Mouse (Mus musculus): Measurements from ENCODE around the gene Dpp8. TPM values are rescaled to one million over a fixed set of nuclear protein-coding genes. Genes with fewer than 3 reads are reported as not detected.
A peak's percentile ranks its signal among the peaks of the same experiment; 100 is the strongest.

The Dpp8 gene
- polyA plus RNA-seq, 1 experiment: 77.6 TPM

GRCm38 (mm10) chr9:65109132-65110072, 77.2 kb downstream of the Dpp8 start:
- TF ChIP-seq POLR2A (IDR thresholded peaks at IDR 0.05; ENCODE audit: control insufficient read depth, extremely low read depth, insufficient read depth, low read length, poor library complexity) (no peak), CTCF (IDR thresholded peaks at IDR 0.05; ENCODE audit: borderline replicate concordance, control insufficient read depth, extremely low read depth, insufficient read depth, low read length, poor library complexity) (no peak)
- WGBS: 55% methylated on average over 24 of the region's 24 CpGs
- no peak overlapping the region for H3K27ac ChIP-seq (ENCODE audit: control insufficient read depth, insufficient read depth, low read length)
- H3K27me3 ChIP-seq (ENCODE audit: control insufficient read depth, insufficient read depth, low read length): no peaks in the 10 kb centered on the region; the same call in 1 of the 2 replicates
- H3K4me1 ChIP-seq (replicated peaks; ENCODE audit: control insufficient read depth, insufficient read depth, low read length): no peaks in the 10 kb centered on the region
- no peak overlapping the region for H3K4me3 ChIP-seq (ENCODE audit: control insufficient read depth, insufficient read depth, low read length)
- no peak for DNase-seq
- H3K36me3 ChIP-seq (ENCODE audit: control insufficient read depth, insufficient read depth, low read length): no peaks in the 10 kb centered on the region

GRCm38 (mm10) chr9:65111698-65112097, 79.5 kb downstream of the Dpp8 start:
- TF ChIP-seq CTCF (IDR thresholded peaks at IDR 0.05; ENCODE audit: borderline replicate concordance, control insufficient read depth, extremely low read depth, insufficient read depth, low read length, poor library complexity) (no peak), POLR2A (IDR thresholded peaks at IDR 0.05; ENCODE audit: control insufficient read depth, extremely low read depth, insufficient read depth, low read length, poor library complexity) (no peak)
- 96% methylated on average over 5 of the region's 5 CpGs for WGBS
- Histone ChIP-seq H3K27me3 (ENCODE audit: control insufficient read depth, insufficient read depth, low read length) (no peaks in the 10 kb centered on the region; the same call in 1 of the 2 replicates), H3K27ac (ENCODE audit: control insufficient read depth, insufficient read depth, low read length) (no peak overlapping the region), H3K4me1 (replicated peaks; ENCODE audit: control insufficient read depth, insufficient read depth, low read length) (no peaks in the 10 kb centered on the region), H3K4me3 (ENCODE audit: control insufficient read depth, insufficient read depth, low read length) (no peak overlapping the region), H3K36me3 (ENCODE audit: control insufficient read depth, insufficient read depth, low read length) (no peaks in the 10 kb centered on the region)
- DNase-seq: no peak

GRCm38 (mm10) chr9:65113694-65114093, 81.5 kb downstream of the Dpp8 start:
- H3K4me1 ChIP-seq (replicated peaks; ENCODE audit: control insufficient read depth, insufficient read depth, low read length): no peaks in the 10 kb centered on the region

GRCm38 (mm10) chr9:65115891-65116290, 83.7 kb downstream of the Dpp8 start:
- no peak overlapping the region for H3K27ac ChIP-seq (ENCODE audit: control insufficient read depth, insufficient read depth, low read length)
- H3K4me3 ChIP-seq (ENCODE audit: control insufficient read depth, insufficient read depth, low read length): no peak overlapping the region
- no peak for DNase-seq
- no peaks in the 10 kb centered on the region for H3K4me1 ChIP-seq (replicated peaks; ENCODE audit: control insufficient read depth, insufficient read depth, low read length)
- no peak for TF ChIP-seq CTCF (IDR thresholded peaks at IDR 0.05; ENCODE audit: borderline replicate concordance, control insufficient read depth, extremely low read depth, insufficient read depth, low read length, poor library complexity)
- no peak for TF ChIP-seq POLR2A (IDR thresholded peaks at IDR 0.05; ENCODE audit: control insufficient read depth, extremely low read depth, insufficient read depth, low read length, poor library complexity)
- 97% methylated on average over 2 of the region's 2 CpGs for WGBS
- no peaks in the 10 kb centered on the region for H3K36me3 ChIP-seq (ENCODE audit: control insufficient read depth, insufficient read depth, low read length)
- H3K27me3 ChIP-seq (ENCODE audit: control insufficient read depth, insufficient read depth, low read length): no peaks in the 10 kb centered on the region

More at GRCm38 (mm10) chr9:65113694-65114093, 81.5 kb downstream of the Dpp8 start:
- Histone ChIP-seq H3K27ac (ENCODE audit: control insufficient read depth, insufficient read depth, low read length) (no peak overlapping the region), H3K36me3 (ENCODE audit: control insufficient read depth, insufficient read depth, low read length) (no peaks in the 10 kb centered on the region), H3K4me3 (ENCODE audit: control insufficient read depth, insufficient read depth, low read length) (no peak overlapping the region), H3K27me3 (ENCODE audit: control insufficient read depth, insufficient read depth, low read length) (no peaks in the 10 kb centered on the region; the same call in 1 of the 2 replicates)
- WGBS: 88% methylated on average over 2 of the region's 2 CpGs
- TF ChIP-seq CTCF (IDR thresholded peaks at IDR 0.05; ENCODE audit: borderline replicate concordance, control insufficient read depth, extremely low read depth, insufficient read depth, low read length, poor library complexity) (no peak), POLR2A (IDR thresholded peaks at IDR 0.05; ENCODE audit: control insufficient read depth, extremely low read depth, insufficient read depth, low read length, poor library complexity) (no peak)
- no peak for DNase-seq

- Histone ChIP-seq H3K4me1 (replicated peaks; ENCODE audit: control insufficient read depth, insufficient read depth, low read length) (no peaks in the 10 kb centered on the region), H3K27ac (ENCODE audit: control insufficient read depth, insufficient read depth, low read length) (no peak overlapping the region), H3K4me3 (ENCODE audit: control insufficient read depth, insufficient read depth, low read length) (no peak overlapping the region), H3K27me3 (ENCODE audit: control insufficient read depth, insufficient read depth, low read length) (no peaks in the 10 kb centered on the region), H3K36me3 (ENCODE audit: control insufficient read depth, insufficient read depth, low read length) (no peaks in the 10 kb centered on the region)
- TF ChIP-seq CTCF (IDR thresholded peaks at IDR 0.05; ENCODE audit: borderline replicate concordance, control insufficient read depth, extremely low read depth, insufficient read depth, low read length, poor library complexity) (no peak), POLR2A (IDR thresholded peaks at IDR 0.05; ENCODE audit: control insufficient read depth, extremely low read depth, insufficient read depth, low read length, poor library complexity) (no peak)
- 71% methylated on average over 2 of the region's 2 CpGs for WGBS
- no peak for DNase-seq
Observed at GRCm38 (mm10) chr9:65117516-65117915, 85.3 kb downstream of the Dpp8 start.

- 11% methylated on average over 3 of the region's 3 CpGs for WGBS
- peak; percentile 40 for DNase-seq
- no peaks in the 10 kb centered on the region for H3K36me3 ChIP-seq (ENCODE audit: control insufficient read depth, insufficient read depth, low read length)
- no peak overlapping the region for H3K27ac ChIP-seq (ENCODE audit: control insufficient read depth, insufficient read depth, low read length)
- H3K4me3 ChIP-seq (ENCODE audit: control insufficient read depth, insufficient read depth, low read length): no peak overlapping the region
- no peaks in the 10 kb centered on the region; the same call in 1 of the 2 replicates for H3K27me3 ChIP-seq (ENCODE audit: control insufficient read depth, insufficient read depth, low read length)
- H3K4me1 ChIP-seq (replicated peaks; ENCODE audit: control insufficient read depth, insufficient read depth, low read length): no peaks in the 10 kb centered on the region; the same call in 1 of the 2 replicates
- TF ChIP-seq POLR2A (IDR thresholded peaks at IDR 0.05; ENCODE audit: control insufficient read depth, extremely low read depth, insufficient read depth, low read length, poor library complexity): no peak
- TF ChIP-seq CTCF (IDR thresholded peaks at IDR 0.05; ENCODE audit: borderline replicate concordance, control insufficient read depth, extremely low read depth, insufficient read depth, low read length, poor library complexity): peak; percentile 41; the same call in 1 of the 2 replicates
Observed at GRCm38 (mm10) chr9:65120935-65121334, 88.7 kb downstream of the Dpp8 start.
